ENCODE assay signal across 8 mouse cellular contexts in genomic region chr11:62539089-62539890, GRCm38 (mm10). TPM values are rescaled to one million over a fixed set of nuclear protein-coding genes. Genes with fewer than 3 reads are reported as not detected.
DNase-seq lines count a peak whose midpoint lies in the region; ATAC-seq lines count a peak whose summit lies in the region.

Gene Cenpv (minus strand): TSS chr11:62539261.

- DNase-seq in embryo, embryonic 10 days (ENCODE audit: low spot score): peak; percentile 78
- DNase-seq in gastrocnemius, postnatal 25 days: peak; percentile 61
- peak; percentile 50 to 72 for DNase-seq in left cerebral cortex, adult 8-10 months (ENCODE audit: low spot score in 2 of 2)
- peak; percentile 69 to 78 for DNase-seq in right cerebral cortex, adult 2 months (ENCODE audit: low spot score in 2 of 2)
- DNase-seq in urinary bladder, postnatal 14 days (ENCODE audit: low spot score): peak; percentile 70

- peak; percentile 61 for ATAC-seq in activated CD4-positive, CD25-positive, alpha-beta regulatory T cell, adult 4 months
- ATAC-seq in inflammation-experienced regulatory T-cells, adult 6 months: peak; percentile 54
- peak; percentile 61 for ATAC-seq in megakaryocyte, adult 5-6 weeks (ENCODE audit: poor library complexity, severe bottlenecking)

RNA-seq across cellular contexts. Expression of gene Cenpv, which starts in this region (rescaled TPM):
- 1 to 10 TPM in 1 of 2 experiments, not detected in 1; 2.4 TPM for polyA plus RNA-seq in activated CD4-positive, CD25-positive, alpha-beta regulatory T cell, adult 4 months (2017; shearing (Covaris generic))
- 10 to 100 TPM; 18.9 to 24.0 TPM for total RNA-seq in gastrocnemius, postnatal 25 days (2021)
- 1 to 10 TPM in 1 of 3 experiments, under 1 TPM in 1, not detected in 1; 0.40 to 2.0 TPM for polyA plus RNA-seq in inflammation-experienced regulatory T-cells, adult 6 months (2017; shearing (Covaris generic))
- 10 to 100 TPM; 29.2 to 35.6 (median 31.8) TPM for total RNA-seq in left cerebral cortex, adult 8-10 months (2022)
- total RNA-seq in megakaryocyte, adult 5-6 weeks (2015): 5.2 and 8.7 TPM in 2 replicates
- 3.1 and 3.9 TPM in 2 replicates for total RNA-seq in megakaryocyte, adult 5-6 weeks (2017)

Comparison
In these comparisons a context has a peak if more than half of its experiments do, and no peak if none do; other contexts are left out.
1. Peak in every context shown above with its lines: DNase-seq and ATAC-seq.